Mouse (Mus musculus) CH12.LX (cell line): ENCODE measurements around the gene Gas2l3. TPM values are rescaled to one million over a fixed set of nuclear protein-coding genes. Genes with fewer than 3 reads are reported as not detected.

Experiments
- DNase-seq: peaks from one replicate; pipeline ENCODE4 v3.0.0-alpha.2; 2013; ENCODE audit errors: extremely low read depth
- H3K27ac ChIP-seq: 2 replicates; pipeline ENCODE4 v1.5.1; 2012; ENCODE audit warnings: low read depth, mild to moderate bottlenecking, control low read depth, moderate library complexity; ENCODE audit not compliant: insufficient read depth
- H3K27me3 ChIP-seq: replicated peaks from 2 replicates; pipeline ENCODE3; 2012; ENCODE audit warnings: inconsistent platforms
- H3K36me3 ChIP-seq, 2 experiments: replicated peaks in 1 of 2; 2 replicates each; pipeline versions ENCODE3 to v1.6.1; 2012; ENCODE audit warnings: inconsistent platforms in 1 of 2, low read length in 1 of 2, mild to moderate bottlenecking in 1 of 2, mixed read lengths in 1 of 2, moderate library complexity in 1 of 2; ENCODE audit not compliant: control insufficient read depth in 1 of 2, insufficient read depth in 1 of 2
- H3K4me1 ChIP-seq, 2 experiments: 2 replicates each; pipeline ENCODE4 v1.6.1; 2012; ENCODE audit warnings: inconsistent platforms in 1 of 2, moderate library complexity in 1 of 2; ENCODE audit not compliant: insufficient read depth in 2 of 2, control insufficient read depth in 1 of 2
- H3K4me2 ChIP-seq: 2 replicates; pipeline ENCODE4 v1.6.1; 2012; ENCODE audit warnings: low read depth, mild to moderate bottlenecking, control low read depth; ENCODE audit not compliant: poor library complexity, insufficient read depth, severe bottlenecking
- H3K4me3 ChIP-seq, 3 experiments: fragments of 150-350 bp in 1 of 3; sonication (generic) in 1 of 3; replicated peaks in 1 of 3; 2 replicates each; pipeline versions ENCODE3 to v1.5.1; 2011 to 2012; ENCODE audit warnings: low read depth in 2 of 3, low read length in 2 of 3, mild to moderate bottlenecking in 2 of 3, moderate library complexity in 2 of 3, control low read depth in 1 of 3, improper control_type of control experiment in 1 of 3, inconsistent platforms in 1 of 3, mixed read lengths in 1 of 3; ENCODE audit not compliant: poor library complexity in 1 of 3
- H3K79me2 ChIP-seq: replicated peaks from 2 replicates; pipeline ENCODE4 v1.6.1; 2012; ENCODE audit warnings: mild to moderate bottlenecking, moderate library complexity; ENCODE audit not compliant: control insufficient read depth, poor library complexity, insufficient read depth, severe bottlenecking; ENCODE audit errors: extremely low read depth
- H3K9ac ChIP-seq: 2 replicates; pipeline ENCODE4 v1.6.1; 2012; ENCODE audit warnings: low read depth, mild to moderate bottlenecking, control low read depth, moderate library complexity; ENCODE audit not compliant: insufficient read depth
- H3K9me3 ChIP-seq: replicated peaks from 2 replicates; pipeline ENCODE3; 2012; ENCODE audit warnings: low read length, inconsistent platforms, mixed read lengths
- BHLHE40 ChIP-seq: IDR thresholded peaks from 2 replicates; pipeline ENCODE4 v1.6.1; 2011; ENCODE audit warnings: mild to moderate bottlenecking, low read depth, low read length, improper control_type of control experiment
- CHD1 ChIP-seq: IDR thresholded peaks from 2 replicates; pipeline ENCODE4 v1.6.1; 2012; ENCODE audit warnings: low read depth, low read length, improper control_type of control experiment, inconsistent platforms
- CHD2 ChIP-seq: IDR thresholded peaks from 2 replicates; pipeline ENCODE4 v1.6.1; 2011; ENCODE audit warnings: low read length, improper control_type of control experiment
- ELF1 ChIP-seq: IDR thresholded peaks from 2 replicates; pipeline ENCODE4 v1.6.1; 2014; ENCODE audit warnings: low read depth, mild to moderate bottlenecking, inconsistent platforms, low read length, improper control_type of control experiment
- EP300 ChIP-seq: IDR thresholded peaks from 2 replicates; pipeline ENCODE4 v1.6.1; 2011; ENCODE audit warnings: low read length, improper control_type of control experiment
- ETS1 ChIP-seq: conservative IDR thresholded peaks from 2 replicates; pipeline ENCODE4 v1.6.1; 2012; ENCODE audit warnings: low read depth, mild to moderate bottlenecking, inconsistent platforms, low read length, improper control_type of control experiment, moderate library complexity
- HCFC1 ChIP-seq: IDR thresholded peaks from 2 replicates; pipeline ENCODE4 v1.6.1; 2012; ENCODE audit warnings: low read depth, mild to moderate bottlenecking, inconsistent platforms, low read length, improper control_type of control experiment
- IRF4 ChIP-seq: IDR thresholded peaks from 2 replicates; pipeline ENCODE4 v1.6.1; 2014; ENCODE audit warnings: low read depth, mild to moderate bottlenecking, inconsistent platforms, low read length, improper control_type of control experiment
- JUND ChIP-seq: conservative IDR thresholded peaks from 2 replicates; pipeline ENCODE4 v1.6.1; 2011; ENCODE audit warnings: low read depth, low read length, improper control_type of control experiment
- MAFK ChIP-seq: IDR thresholded peaks from 2 replicates; pipeline ENCODE4 v1.6.1; 2011; ENCODE audit warnings: low read length, improper control_type of control experiment; ENCODE audit not compliant: insufficient replicate concordance
- MAX ChIP-seq: IDR thresholded peaks from 2 replicates; pipeline ENCODE4 v1.6.1; 2011; ENCODE audit warnings: low read length, improper control_type of control experiment
- MYC ChIP-seq: IDR thresholded peaks from 2 replicates; pipeline ENCODE4 v1.6.1; 2011; ENCODE audit warnings: low read depth, mild to moderate bottlenecking, improper control_type of control experiment, low read length
- RAD21 ChIP-seq: IDR thresholded peaks from 2 replicates; pipeline ENCODE4 v1.6.1; 2011; ENCODE audit warnings: low read depth, mild to moderate bottlenecking, low read length, improper control_type of control experiment, moderate library complexity
- SIN3A ChIP-seq: IDR thresholded peaks from 2 replicates; pipeline ENCODE4 v1.6.1; 2012; ENCODE audit warnings: low read length, improper control_type of control experiment, inconsistent platforms
- SMC3 ChIP-seq: IDR thresholded peaks from 2 replicates; pipeline ENCODE4 v1.6.1; 2011; ENCODE audit warnings: low read depth, low read length, improper control_type of control experiment
- TBP ChIP-seq: conservative IDR thresholded peaks from 2 replicates; pipeline ENCODE4 v1.6.1; 2011; ENCODE audit warnings: low read depth, low read length, improper control_type of control experiment
- TCF12 ChIP-seq: IDR thresholded peaks from 2 replicates; pipeline ENCODE4 v1.6.1; 2014; ENCODE audit warnings: low read depth, mild to moderate bottlenecking, inconsistent platforms, low read length, improper control_type of control experiment
- UBTF ChIP-seq: IDR thresholded peaks from 2 replicates; pipeline ENCODE4 v1.6.1; 2012; ENCODE audit warnings: low read depth, mild to moderate bottlenecking, inconsistent platforms, low read length, improper control_type of control experiment, moderate library complexity
- USF1 ChIP-seq: IDR thresholded peaks from 2 replicates; pipeline ENCODE4 v1.6.1; 2014; ENCODE audit warnings: low read depth, mild to moderate bottlenecking, inconsistent platforms, low read length, improper control_type of control experiment
- ZC3H11A ChIP-seq: IDR thresholded peaks from 2 replicates; pipeline ENCODE4 v1.6.1; 2012; ENCODE audit warnings: low read depth, mild to moderate bottlenecking, inconsistent platforms, low read length, improper control_type of control experiment
- ZKSCAN1 ChIP-seq: IDR thresholded peaks from 2 replicates; pipeline ENCODE4 v1.6.1; 2012; ENCODE audit warnings: low read depth, inconsistent platforms, low read length, improper control_type of control experiment, borderline replicate concordance
- ZMIZ1 ChIP-seq: IDR thresholded peaks from 2 replicates; pipeline ENCODE4 v1.6.1; 2012; ENCODE audit warnings: low read depth, mild to moderate bottlenecking, inconsistent platforms, low read length, improper control_type of control experiment
- dilution Hi-C: fragments of 300-500 bp; cut with MboI; formaldehyde crosslinking; loops from 2 replicates; pipeline ENCODE4 v1.14.3; 2020; ENCODE audit warnings: low sequenced_read_pairs; ENCODE audit not compliant: extremely low pct_unique_long_range_greater_than_20kb, extremely low pct_ligation_motif_present
- in situ Hi-C: fragments of 300-500 bp; cut with MboI; formaldehyde crosslinking; loops from 3 replicates; pipeline ENCODE4 v1.14.3; 2019; ENCODE audit warnings: low sequenced_read_pairs, low pct_ligation_motif_present, low pct_unique_long_range_greater_than_20kb, mixed read lengths
- polyA plus RNA-seq: library from polyadenylated mRNA; unstranded; fragments of >175 nt; gene quantifications from 2 replicates; pipeline ENCODE4 v1.2.1, GENCODE M21; 2012; ENCODE audit warnings: low read depth; ENCODE audit not compliant: insufficient read length
- total RNA-seq, 2 experiments: library from RNA; depleted of rRNA; stranded (reverse); fragments of 300-350 nt in 1 of 2; fragments of >200 nt in 1 of 2; gene quantifications; 2 replicates each; pipeline ENCODE4 v1.2.3; 2012 to 2014

Gene Gas2l3
- total and polyA plus RNA-seq, 3 experiments = 7.3 to 12.2 (median 9.4) TPM

GRCm38 (mm10) chr10:89483113-89483512 is 39.3 kb upstream of the Gas2l3 start:
- no peak overlapping the region for H3K9ac ChIP-seq
- no peak overlapping the region for H3K4me3 ChIP-seq
- DNase-seq = no peak
- H3K4me1 ChIP-seq = peaks cover 0 to 4% of the 10 kb centered on the region in 2 experiments; a peak in 1 of 4 replicates
- H3K9me3 ChIP-seq = no peaks in the 10 kb centered on the region
- no peak overlapping the region for H3K4me2 ChIP-seq
- dilution Hi-C loops = no loop called here
- no peak for TF ChIP-seq MAFK
- H3K36me3 ChIP-seq = no peaks in the 10 kb centered on the region
- H3K27ac ChIP-seq = no peak overlapping the region
- H3K27me3 ChIP-seq = no peaks in the 10 kb centered on the region
- H3K79me2 ChIP-seq = no peaks in the 10 kb centered on the region
- in situ Hi-C loops = no loop called here

GRCm38 (mm10) chr10:89482142-89482681 is 38.4 kb upstream of the Gas2l3 start:
- in situ Hi-C loops = no loop called here
- no peak for DNase-seq
- TF ChIP-seq ZMIZ1 (no peak), SMC3 (no peak), ETS1 (no peak), TCF12 (no peak), BHLHE40 (no peak), UBTF (no peak), ZC3H11A (no peak), ELF1 (no peak), CHD1 (no peak), EP300 (no peak)
- Histone ChIP-seq H3K27me3 (no peaks in the 10 kb centered on the region), H3K4me2 (no peak overlapping the region), H3K4me1 (peaks cover 0 to 4% of the 10 kb centered on the region in 2 experiments; a peak in 1 of 4 replicates), H3K36me3 (no peaks in the 10 kb centered on the region), H3K27ac (no peak overlapping the region), H3K9ac (no peak overlapping the region), H3K79me2 (no peaks in the 10 kb centered on the region), H3K9me3 (no peaks in the 10 kb centered on the region), H3K4me3 (no peak overlapping the region)
- dilution Hi-C loops = no loop called here

GRCm38 (mm10) chr10:89481638-89482037 is 37.9 kb upstream of the Gas2l3 start:
- dilution Hi-C loops = no loop called here
- H3K27ac ChIP-seq = no peak overlapping the region
- H3K9me3 ChIP-seq = no peaks in the 10 kb centered on the region
- TF ChIP-seq ZKSCAN1 (no peak), ETS1 (no peak), RAD21 (no peak), TCF12 (no peak), SMC3 (no peak), BHLHE40 (no peak), MYC (no peak), ZC3H11A (no peak), USF1 (no peak), TBP (no peak), CHD2 (no peak), MAX (no peak), CHD1 (no peak), HCFC1 (no peak), MAFK (no peak), JUND (no peak), IRF4 (no peak), SIN3A (no peak)
- peaks cover 0 to 4% of the 10 kb centered on the region in 2 experiments; a peak in 1 of 4 replicates for H3K4me1 ChIP-seq
- no peak overlapping the region for H3K9ac ChIP-seq
- no peak for DNase-seq
- no peaks in the 10 kb centered on the region for H3K79me2 ChIP-seq
- H3K4me3 ChIP-seq = no peak overlapping the region
- no peaks in the 10 kb centered on the region for H3K27me3 ChIP-seq
- no peaks in the 10 kb centered on the region for H3K36me3 ChIP-seq
- in situ Hi-C loops = no loop called here
- no peak overlapping the region for H3K4me2 ChIP-seq
